Mouse (Mus musculus): ENCODE results near the gene Nt5e.
"Not testable (repeated sequence)": the region's sequence is repeated elsewhere in the genome, so short reads cannot be mapped to it uniquely, and the experiment has no call there.

Nt5e gene

DNA sequence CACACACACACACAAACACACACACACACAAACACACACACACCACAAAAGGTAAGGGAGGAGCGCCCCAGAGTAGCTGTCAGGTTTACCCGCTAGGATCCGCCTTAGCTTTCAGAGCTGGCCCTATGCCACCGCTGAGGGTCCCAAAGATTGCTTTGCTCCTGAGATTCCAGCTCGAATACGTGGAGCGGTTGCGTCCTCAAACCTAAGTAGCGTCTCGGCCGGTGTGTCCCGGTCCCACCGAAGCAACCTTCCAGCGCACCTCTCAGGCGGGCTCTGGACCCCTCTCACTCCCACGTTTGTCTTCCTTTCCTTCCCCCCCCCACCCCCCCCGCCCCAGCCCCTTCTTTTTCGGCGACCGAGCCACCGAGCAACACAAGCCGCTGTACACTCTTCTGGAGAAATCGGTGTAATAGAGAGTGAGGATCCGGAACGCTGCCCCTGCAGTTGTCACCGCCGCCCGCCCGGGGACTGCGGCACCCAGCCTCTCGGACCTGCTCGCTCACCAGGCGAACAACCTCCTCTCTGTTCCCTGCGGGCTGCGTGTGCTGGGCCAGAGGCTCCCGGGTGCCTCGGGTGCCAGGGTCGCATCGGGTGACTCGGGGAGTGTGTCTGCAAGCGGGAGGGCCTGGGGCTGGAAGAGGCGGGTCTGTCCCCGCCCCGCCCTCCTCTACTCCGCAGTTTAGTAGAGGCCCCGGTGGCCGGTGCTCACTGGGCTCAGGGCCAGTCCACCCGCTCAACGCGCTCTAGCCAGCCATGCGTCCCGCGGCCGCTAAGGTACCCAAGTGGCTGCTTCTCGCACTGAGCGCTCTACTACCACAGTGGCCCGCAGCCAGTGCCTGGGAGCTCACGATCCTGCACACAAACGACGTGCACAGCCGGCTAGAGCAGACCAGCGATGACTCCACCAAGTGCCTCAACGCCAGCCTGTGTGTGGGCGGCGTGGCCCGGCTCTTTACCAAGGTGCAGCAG lies at the start of gene Nt5e:
Gene Nt5e, plus strand, starts transcription at position 268 of the 972 bp plus-strand sequence.
- peak; percentile 54 for DNase-seq

GRCm38 (mm10) chr9:88277588-88277987 lies 49.4 kb upstream of the Nt5e start:
- DNase-seq, result no peak

GRCm38 (mm10) chr9:88279728-88280127 lies 47.3 kb upstream of the Nt5e start:
- DNase-seq, result no peak

DNA sequence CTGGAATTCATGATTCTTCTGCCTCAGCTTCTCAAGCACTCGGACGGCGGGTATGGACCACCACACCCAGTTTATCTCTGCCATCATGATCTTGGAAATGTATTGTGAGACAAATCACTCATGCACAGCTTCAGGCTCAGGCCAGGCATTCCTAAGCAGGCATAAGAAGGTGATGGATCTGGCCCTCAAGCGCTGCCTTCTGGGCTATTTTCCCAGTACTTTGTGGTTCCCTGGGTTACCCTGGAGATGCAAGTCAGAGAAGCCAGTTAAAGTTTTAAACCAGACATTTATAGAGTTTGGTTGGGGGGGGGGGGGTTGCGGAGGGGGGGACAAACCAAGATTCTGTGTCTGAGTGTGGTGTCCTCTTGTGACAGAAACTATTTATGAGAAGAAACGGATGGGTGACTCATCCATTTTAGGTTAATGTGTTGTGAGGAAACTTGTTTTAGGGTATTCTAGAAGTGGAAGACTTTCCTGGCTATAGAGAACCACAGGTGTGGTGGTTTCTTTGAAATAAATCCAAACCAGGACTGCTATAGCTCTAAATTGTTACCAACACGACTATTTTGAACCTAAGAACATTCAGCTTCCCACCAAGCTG lies 37.3 kb upstream of the Nt5e start:
- DNase-seq, result no peak

DNA sequence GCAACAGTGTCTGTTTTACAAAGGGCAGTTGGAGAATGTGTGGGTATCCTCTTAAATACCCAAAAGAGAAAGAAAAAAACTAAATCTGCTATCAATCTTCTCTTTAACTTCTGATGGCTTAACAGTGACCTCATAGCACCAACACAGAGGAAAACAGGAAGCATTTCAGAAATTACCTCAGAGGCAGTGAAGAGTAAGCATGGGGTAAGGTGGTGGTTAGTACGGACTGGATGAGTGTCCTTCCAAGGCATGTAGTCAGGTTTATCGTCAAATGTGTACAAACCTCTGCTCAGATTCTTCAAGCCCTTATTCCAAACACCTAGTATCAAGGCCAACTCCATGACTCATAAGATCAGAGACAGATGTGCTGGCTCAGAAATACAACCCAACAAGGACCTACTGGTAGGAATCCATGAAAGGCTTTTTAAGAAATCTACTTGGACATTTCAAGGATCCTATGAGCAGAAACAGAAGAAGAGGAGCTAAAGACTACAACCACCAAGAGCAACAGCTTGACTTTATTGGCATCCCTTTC lies 34.1 kb upstream of the Nt5e start:
- DNase-seq, result no peak

- DNase-seq, result no peak
Measured at GRCm38 (mm10) chr9:88295798-88296197, 31.2 kb upstream of the Nt5e start.

GRCm38 (mm10) chr9:88296321-88296720 lies 30.7 kb upstream of the Nt5e start:
- DNase-seq, result no peak

GRCm38 (mm10) chr9:88297244-88297643 lies 29.8 kb upstream of the Nt5e start:
- DNase-seq, result not testable (repeated sequence)

DNA sequence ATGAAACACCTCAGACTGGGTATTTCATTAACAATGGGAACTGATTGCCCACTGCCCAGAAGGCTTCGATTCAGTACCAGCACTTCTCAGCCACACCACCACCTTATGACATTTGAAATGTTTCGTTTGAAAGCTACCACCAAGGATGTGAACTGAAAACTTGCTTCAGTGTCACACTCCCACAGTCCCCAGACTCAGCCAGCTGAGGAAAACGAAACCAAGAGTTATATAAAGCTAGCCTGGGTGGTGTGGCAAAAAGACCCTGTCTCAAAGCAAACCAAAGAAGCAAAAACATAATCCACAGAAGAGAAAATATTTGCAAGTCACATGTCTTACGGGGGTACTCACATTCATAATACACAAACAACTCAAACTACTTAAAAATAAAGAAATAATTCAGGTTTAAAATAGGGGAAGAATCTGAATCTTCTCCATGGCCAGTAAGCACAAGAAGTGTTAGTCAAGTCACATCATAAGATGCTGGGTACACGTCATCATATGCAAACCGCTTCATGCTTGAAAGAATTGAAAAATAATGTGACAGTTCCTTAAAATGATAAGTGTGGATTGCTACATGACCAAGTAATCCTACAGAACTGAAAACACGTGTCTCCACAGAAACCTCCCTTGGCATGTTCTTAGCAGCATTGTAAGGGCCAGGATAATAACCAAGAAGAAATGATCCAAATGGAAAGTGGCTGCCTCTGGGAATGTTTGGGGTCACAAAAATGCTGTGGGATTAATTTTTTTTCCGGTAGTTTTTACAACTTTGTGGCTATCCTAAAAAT lies 28.9 kb upstream of the Nt5e start:
- DNase-seq, result no peak

DNA sequence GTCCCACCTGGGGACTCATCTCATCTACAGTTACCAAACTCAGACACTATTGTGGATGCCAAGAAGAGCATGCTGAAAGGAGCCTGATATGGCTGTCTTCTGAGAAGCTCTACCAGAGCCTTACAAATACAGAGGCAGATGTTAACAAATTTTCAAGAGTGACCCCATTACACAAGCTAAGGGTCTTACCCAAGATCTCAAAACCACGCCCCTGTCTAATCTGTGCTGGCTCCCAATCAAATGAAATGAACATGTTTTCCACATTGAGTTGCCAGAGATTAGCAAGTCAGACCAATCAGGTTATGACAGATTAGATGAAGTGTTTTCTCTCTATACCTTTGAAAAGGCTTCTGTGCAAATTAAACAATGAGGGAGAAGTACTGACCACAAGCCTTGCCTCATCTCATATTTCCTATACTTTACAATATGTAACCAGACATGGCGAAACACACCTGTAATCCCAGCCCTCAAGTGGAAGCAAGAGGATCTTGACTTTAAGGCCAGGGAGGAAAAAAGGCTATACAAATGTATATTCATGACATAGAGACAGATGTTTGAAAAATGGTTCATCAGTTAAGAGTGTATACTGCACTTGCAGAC lies 19.9 kb upstream of the Nt5e start:
- DNase-seq, result no peak

DNA sequence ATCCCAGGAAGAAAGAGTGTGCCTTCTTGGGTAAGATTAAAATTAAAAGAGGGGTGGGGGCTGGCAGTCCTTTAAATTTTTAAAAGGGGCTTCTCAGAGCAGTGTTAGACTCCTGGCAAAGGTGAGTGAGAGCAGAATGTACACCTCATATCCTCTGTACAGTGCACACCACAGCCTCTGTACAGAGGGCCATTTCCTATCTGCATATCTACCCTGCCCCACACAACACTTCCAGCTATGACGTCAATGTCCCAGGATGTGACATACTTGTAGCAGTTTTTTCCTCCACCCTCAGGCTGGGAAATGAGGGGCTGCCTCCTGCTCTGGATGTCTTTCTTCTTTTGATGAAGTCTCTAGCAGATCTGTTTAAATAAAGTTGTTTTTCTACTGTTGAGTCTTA lies 17.9 kb upstream of the Nt5e start:
- DNase-seq, result no peak

DNA sequence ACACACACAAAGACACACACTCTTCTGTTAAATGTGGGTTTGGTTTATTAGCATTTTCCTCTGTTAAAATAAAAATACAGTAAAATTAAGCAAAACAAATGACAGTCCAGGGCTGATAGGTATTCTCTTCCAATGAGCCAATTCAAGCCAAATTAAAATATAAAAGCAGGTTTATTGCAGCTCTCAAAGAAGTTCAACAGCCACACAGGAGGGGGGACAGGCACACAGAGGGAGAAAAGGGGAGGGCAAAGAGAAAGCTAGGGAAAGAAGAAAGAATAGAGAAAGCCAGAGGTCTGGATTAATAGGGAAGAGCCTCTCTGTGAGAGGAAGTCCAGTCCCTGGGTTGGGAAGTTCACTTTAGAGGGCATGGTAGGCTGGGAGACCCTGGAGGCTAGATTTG lies 7.8 kb upstream of the Nt5e start:
- DNase-seq, result no peak

- DNase-seq, result no peak
Measured at GRCm38 (mm10) chr9:88324616-88325015, 2.4 kb upstream of the Nt5e start.

DNA sequence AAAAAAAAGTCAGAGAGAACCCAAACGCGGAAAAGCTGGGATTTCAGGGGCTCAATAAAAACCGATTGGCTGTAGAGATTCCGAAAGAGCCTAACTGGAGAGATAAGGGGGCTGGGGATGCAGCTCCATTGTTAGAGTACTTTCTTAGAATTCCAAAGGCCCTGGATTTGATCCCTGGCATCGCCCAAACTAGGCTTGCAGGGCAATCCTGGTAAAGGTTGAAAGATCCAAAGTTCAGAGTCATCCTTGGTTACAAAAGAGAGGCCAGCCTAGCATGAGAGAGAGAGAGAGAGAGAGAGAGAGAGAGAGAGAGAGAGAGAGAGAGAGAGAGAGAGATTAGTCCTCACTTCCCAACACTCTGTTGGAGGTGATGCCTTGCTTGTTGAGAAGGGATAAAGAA lies 1.7 kb downstream of the Nt5e start:
- DNase-seq, result no peak

GRCm38 (mm10) chr9:88329166-88329748 lies 2.3 kb downstream of the Nt5e start:
- no peak for DNase-seq

- no peak for DNase-seq
Measured at GRCm38 (mm10) chr9:88330316-88330715, 3.3 kb downstream of the Nt5e start.

DNA sequence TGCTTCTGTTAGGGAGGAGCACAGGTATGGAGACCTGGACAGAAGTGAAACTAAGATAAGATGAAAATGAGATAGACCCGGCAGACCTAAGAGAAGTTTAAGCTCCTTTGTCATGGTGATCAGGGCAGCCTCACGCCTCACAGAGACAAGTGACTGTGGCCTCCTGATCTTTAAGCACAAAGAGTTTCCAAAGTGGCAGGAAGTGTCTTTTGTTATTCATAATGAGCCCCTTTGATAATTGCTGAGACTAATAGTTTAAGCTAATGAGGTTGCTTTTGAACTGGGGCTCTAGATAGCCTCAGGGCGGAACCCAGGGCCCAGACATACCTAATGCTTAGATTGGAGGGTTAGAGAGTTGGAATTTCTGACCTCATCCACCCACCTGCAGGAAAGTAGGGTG lies 5.5 kb downstream of the Nt5e start:
- no peak for DNase-seq

DNA sequence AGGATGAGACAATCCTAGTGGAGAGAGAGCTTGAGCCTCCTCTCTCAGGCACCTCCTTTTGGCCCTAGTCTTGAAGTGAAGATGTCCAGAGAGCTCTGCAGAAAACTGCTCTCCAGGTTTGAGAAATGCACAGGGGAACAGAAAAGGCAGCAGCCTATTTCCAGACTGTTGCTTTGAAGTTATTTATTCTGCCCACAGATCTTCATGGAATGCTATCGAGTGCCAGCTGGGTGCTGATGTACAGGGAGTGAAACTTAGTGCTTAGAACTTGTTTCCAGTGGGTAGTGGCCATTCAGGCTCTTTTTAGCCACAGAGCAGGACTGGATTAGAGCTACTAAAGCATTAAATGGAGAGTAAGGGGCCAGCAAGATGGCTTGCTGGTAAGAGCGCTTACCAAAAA lies 8.8 kb downstream of the Nt5e start:
- DNase-seq, result no peak

GRCm38 (mm10) chr9:88340819-88341218 lies 13.8 kb downstream of the Nt5e start:
- DNase-seq, result no peak

- no peak for DNase-seq
Measured at GRCm38 (mm10) chr9:88342241-88342640, 15.2 kb downstream of the Nt5e start.

GRCm38 (mm10) chr9:88342701-88343100 lies 15.7 kb downstream of the Nt5e start:
- DNase-seq, result no peak

- no peak for DNase-seq
Measured at GRCm38 (mm10) chr9:88344424-88344823, 17.4 kb downstream of the Nt5e start.
